Mouse (Mus musculus) E14TG2a.4 (cell line): ENCODE results near the gene Faap100.

ENCODE experiments used
- CTCF ChIP-seq: conservative IDR thresholded peaks from 2 replicates; pipeline ENCODE4 v1.5.1; 2014; ENCODE audit warnings: low read length
- POU5F1 ChIP-seq: IDR thresholded peaks from 2 replicates; pipeline ENCODE4 v1.6.1; 2014; ENCODE audit warnings: low read length, borderline replicate concordance

DNA sequence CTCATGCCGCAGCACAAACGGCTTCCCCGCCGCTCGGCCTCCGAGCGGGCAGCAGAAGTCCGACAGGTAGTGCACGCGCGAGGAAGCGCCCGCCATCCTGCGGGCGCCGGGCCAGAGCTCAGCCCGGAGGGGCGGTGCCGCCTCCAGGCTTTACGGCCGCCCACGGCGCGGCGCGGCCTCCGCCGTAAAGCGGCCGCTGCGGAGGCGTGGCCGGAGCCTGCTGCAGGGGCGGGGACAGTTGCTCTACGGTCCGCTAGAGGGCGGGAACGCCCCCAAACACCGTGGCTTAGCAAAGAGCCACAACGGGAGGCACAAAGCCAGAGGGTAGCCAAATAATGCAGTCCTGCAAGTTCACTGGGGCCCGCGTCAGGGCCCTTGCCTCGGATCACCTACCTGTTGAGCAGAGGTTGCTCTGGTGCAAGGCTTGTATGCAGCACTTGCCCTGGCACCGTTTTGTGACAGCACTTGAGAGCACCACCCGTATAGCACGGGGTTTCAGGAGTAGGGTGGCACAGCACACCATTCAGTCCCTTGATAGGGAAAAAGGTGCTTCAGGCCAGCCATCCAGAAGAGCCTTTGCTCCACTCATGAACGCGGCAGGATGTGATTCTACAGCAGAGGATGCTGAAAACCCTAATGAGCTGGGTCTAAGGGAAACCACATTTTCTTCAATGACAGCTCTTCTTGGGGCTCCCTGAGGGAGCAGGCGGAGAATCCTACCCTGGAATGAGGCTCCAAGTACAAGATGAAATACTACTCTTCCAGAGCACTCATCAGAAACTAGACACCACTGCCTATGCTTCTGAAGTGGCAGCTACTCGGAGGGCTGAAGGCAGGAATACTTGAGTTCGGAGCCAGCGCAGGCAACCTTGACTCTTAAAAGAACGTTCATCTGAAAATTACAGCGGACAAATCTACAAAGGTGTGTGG is at the start of gene Faap100:
- TF ChIP-seq CTCF: peak; percentile 16
- no peak for TF ChIP-seq POU5F1
